Mouse (Mus musculus) limb, embryonic 12.5 days (tissue): ENCODE measurements around the gene Mmp11. TPM values are rescaled to one million over a fixed set of nuclear protein-coding genes. Genes with fewer than 3 reads are reported as not detected.

ENCODE experiments used
- ATAC-seq: fragments of 200-750 bp; cut with Nextera tagmentation; 2 replicates; pipeline ENCODE4 v1.8.0; 2017; ENCODE audit warnings: low read depth, moderate TSS enrichment; ENCODE audit not compliant: insufficient number of reproducible peaks, insufficient read depth, low FRiP score, low TSS enrichment
- H3K27ac ChIP-seq: fragments of 300-500 bp; sonication (generic); 2 replicates; pipeline ENCODE4 v1.5.1; 2016; ENCODE audit warnings: mild to moderate bottlenecking, moderate library complexity
- H3K27me3 ChIP-seq: fragments of 300-500 bp; sonication (generic); 2 replicates; pipeline ENCODE4 v1.6.1; 2016; ENCODE audit warnings: mild to moderate bottlenecking, moderate library complexity
- H3K36me3 ChIP-seq: fragments of 300-500 bp; sonication (generic); 2 replicates; pipeline ENCODE4 v1.6.1; 2016; ENCODE audit warnings: mild to moderate bottlenecking, moderate library complexity
- H3K4me1 ChIP-seq: fragments of 300-500 bp; sonication (generic); replicated peaks from 2 replicates; pipeline ENCODE4 v1.6.1; 2016
- H3K4me2 ChIP-seq: fragments of 300-500 bp; sonication (generic); 2 replicates; pipeline ENCODE4 v1.6.1; 2016; ENCODE audit warnings: mild to moderate bottlenecking, moderate library complexity
- H3K4me3 ChIP-seq: fragments of 300-500 bp; sonication (generic); replicated peaks from 2 replicates; pipeline ENCODE4 v1.5.1; 2016; ENCODE audit warnings: mild to moderate bottlenecking
- H3K9ac ChIP-seq: fragments of 300-500 bp; sonication (generic); replicated peaks from 2 replicates; pipeline ENCODE4 v1.6.1; 2016; ENCODE audit warnings: mild to moderate bottlenecking, moderate library complexity
- H3K9me3 ChIP-seq: fragments of 300-500 bp; sonication (generic); 2 replicates; pipeline ENCODE4 v1.6.1; 2016; ENCODE audit warnings: mild to moderate bottlenecking, moderate library complexity
- WGBS: fragments of 180-500 bp; shearing (Covaris S2); methylation state at CpG from one replicate; pipeline ENCODE4 v1.1.7; 2016; 5-methylcytosine and 5-hydroxymethylcytosine counted together
- polyA plus RNA-seq: library from polyadenylated mRNA; unstranded; fragments of >200 nt; fragmentation: Nextera tagmentation; extraction: Ambion mirVana; gene quantifications from 2 replicates; pipeline ENCODE4 v1.2.1, GENCODE M21; 2016

The Mmp11 gene
- polyA plus RNA-seq, 1 experiment from 2014 or later, result 96.8 TPM

DNA sequence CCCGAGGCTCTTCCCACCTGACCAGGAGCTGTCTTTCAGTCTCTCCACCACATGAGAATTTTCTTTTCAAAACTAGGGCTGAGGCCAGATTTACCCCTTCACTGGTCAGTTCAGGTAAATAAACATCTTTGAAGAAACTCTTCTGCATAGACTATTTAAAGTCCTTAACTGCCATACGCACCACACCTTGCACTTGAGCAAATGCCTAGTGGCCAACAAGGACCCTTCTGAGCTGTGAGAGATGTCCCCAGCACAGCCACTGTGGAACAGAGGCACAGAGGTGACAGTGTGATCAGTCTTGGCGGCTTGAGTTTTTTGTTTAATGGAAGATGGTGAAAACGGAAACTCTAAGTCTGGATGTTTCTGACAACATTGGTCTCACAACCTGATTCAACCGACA, 17.3 kb downstream of the Mmp11 start:
- WGBS, result 95% methylated on average over 5 of the region's 5 CpGs

DNA sequence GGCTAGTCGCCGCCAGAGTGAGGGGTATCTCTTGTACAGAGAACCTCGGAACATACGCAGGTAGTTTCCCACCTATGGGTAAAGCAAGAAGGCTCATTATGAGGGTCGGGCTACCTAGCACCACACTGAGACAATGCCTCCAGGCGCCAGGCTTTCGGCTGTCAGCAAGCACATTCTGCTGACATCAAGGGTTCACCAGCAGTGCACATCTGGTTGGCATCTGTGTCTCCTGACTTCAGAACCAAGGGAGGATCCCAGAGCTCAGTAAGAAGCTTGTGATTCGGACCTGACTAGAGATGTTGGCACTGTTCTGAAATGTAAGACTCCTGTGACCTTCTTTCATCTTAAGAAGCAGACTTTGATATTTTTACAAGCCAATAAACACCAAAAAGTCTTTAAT, 19.5 kb downstream of the Mmp11 start:
- Histone ChIP-seq H3K36me3 (peaks cover 63% of the 10 kb centered on the region), H3K27me3 (no peaks in the 10 kb centered on the region), H3K9ac (no peak overlapping the region), H3K4me1 (peaks cover 36% of the 10 kb centered on the region), H3K27ac (no peak overlapping the region), H3K4me3 (no peak overlapping the region), H3K4me2 (no peak overlapping the region), H3K9me3 (no peaks in the 10 kb centered on the region)
- 34% methylated on average over 8 of the region's 8 CpGs for WGBS
- no peak for ATAC-seq

More for the DNA sequence above, 17.3 kb downstream of the Mmp11 start:
- Histone ChIP-seq H3K9ac (no peak overlapping the region), H3K4me1 (peaks cover 51% of the 10 kb centered on the region), H3K36me3 (peaks cover 62% of the 10 kb centered on the region), H3K4me3 (no peak overlapping the region), H3K9me3 (no peaks in the 10 kb centered on the region), H3K27me3 (no peaks in the 10 kb centered on the region), H3K27ac (no peak overlapping the region), H3K4me2 (no peak overlapping the region)
- ATAC-seq, result no peak

DNA sequence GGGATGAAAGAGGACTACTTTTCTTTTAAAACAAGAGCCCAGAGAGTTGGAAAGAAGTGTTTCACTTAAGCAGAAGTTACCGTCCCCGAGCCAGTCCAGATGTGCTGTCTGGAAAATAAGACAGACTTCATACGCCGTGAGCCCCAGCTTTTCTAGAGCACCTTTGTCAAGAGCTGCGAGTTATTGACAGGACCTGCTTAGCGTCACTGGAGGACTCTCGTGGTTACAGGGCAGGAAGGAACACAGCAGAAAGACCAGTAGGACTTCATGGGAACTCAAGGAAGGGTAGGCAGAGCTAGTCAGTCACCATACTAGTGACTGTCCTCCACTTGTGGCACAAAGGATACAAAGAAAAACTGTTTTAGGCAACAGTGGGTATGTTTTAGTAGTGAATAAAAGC, 20.7 kb downstream of the Mmp11 start:
- peaks cover 75% of the 10 kb centered on the region for H3K36me3 ChIP-seq
- 75% methylated on average over 7 of the region's 7 CpGs for WGBS

DNA sequence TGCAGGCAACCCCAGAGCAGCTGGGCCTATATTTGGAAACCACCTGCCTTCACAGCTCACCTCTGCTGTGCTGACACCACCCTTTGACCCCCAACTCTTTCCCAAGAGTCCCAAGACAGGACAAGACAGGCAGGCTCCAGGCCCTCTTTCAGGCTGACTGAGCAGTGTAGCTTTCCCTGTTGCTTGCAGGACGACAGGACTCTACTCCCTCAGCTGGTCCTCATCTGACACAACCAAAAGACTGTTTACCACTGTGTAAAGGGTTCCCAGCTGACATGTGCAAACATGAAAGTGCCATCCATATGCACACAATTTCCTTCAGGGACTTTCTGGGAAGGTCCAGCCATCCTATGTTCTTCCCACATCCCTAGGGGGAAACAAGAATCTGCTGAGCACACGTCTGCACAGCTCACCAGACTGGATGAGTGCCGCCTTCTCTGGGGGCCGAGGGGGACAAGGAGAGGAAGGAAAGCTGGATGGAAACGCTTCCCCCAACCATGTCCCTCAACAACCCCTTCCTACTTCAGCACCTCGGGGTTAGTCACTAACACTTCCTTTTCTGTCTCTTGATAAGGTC, 23.2 kb downstream of the Mmp11 start:
- Histone ChIP-seq H3K4me2 (no peak overlapping the region), H3K27ac (no peak overlapping the region), H3K4me3 (no peak overlapping the region), H3K9me3 (no peaks in the 10 kb centered on the region), H3K4me1 (peaks cover 13% of the 10 kb centered on the region), H3K36me3 (peaks cover 82% of the 10 kb centered on the region), H3K9ac (no peak overlapping the region), H3K27me3 (no peaks in the 10 kb centered on the region)
- 71% methylated on average over 6 of the region's 6 CpGs for WGBS
- no peak for ATAC-seq

More for the DNA sequence above, 20.7 kb downstream of the Mmp11 start:
- no peak overlapping the region for H3K4me2 ChIP-seq
- H3K27me3 ChIP-seq, result no peaks in the 10 kb centered on the region
- peaks cover 35% of the 10 kb centered on the region for H3K4me1 ChIP-seq
- H3K4me3 ChIP-seq, result no peak overlapping the region
- H3K27ac ChIP-seq, result no peak overlapping the region
- no peak for ATAC-seq
- H3K9ac ChIP-seq, result no peak overlapping the region
- no peaks in the 10 kb centered on the region for H3K9me3 ChIP-seq

DNA sequence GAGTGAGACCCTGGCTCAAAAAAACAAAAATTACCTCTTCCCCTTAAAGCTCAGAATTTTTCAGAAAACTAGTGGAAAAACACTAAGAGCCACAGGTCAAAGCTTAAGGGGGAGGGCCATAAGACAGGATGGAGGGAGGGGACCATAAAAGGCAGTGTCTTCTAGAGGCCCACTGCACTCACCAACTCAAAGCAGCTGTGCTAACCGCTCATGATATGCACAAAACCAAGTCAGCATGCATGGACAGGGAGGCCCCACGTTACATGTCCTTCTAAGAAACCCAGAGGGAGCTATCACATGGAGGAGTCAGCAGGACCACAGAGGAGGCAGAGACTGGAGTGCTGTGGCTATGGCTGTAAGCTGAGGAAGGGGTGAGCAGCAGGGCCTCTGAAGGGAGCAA, 25.6 kb downstream of the Mmp11 start:
- WGBS, result 90% methylated on average over 2 of the region's 2 CpGs
- no peak overlapping the region for H3K27ac ChIP-seq

DNA sequence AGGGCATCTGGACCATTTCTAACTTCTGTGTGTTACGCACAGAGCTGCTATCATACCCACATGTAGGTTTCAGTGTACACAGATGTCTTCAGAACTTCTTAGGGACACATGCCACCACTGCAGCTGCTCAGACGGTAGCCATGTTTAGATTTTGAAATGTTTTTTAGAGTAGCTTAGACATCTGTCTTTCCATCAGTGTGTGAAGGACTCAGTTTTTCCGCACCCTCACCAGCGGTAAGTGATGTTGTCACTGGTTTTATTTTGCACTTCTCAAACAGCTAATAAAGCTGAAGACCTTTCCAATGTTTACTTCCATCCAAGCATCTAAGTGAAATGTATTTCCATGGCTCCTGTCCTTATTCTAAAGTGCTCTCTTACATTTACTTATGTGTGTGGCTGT, 29.4 kb downstream of the Mmp11 start:
- no peaks in the 10 kb centered on the region for H3K9me3 ChIP-seq
- H3K9ac ChIP-seq, result no peak overlapping the region
- peaks cover 95% of the 10 kb centered on the region for H3K36me3 ChIP-seq
- ATAC-seq, result no peak
- no peaks in the 10 kb centered on the region for H3K27me3 ChIP-seq
- 91% methylated on average over 4 of the region's 4 CpGs for WGBS
- no peak overlapping the region for H3K4me2 ChIP-seq
- H3K4me3 ChIP-seq, result no peak overlapping the region
- H3K27ac ChIP-seq, result no peak overlapping the region
- no peaks in the 10 kb centered on the region for H3K4me1 ChIP-seq

More for the DNA sequence above, 25.6 kb downstream of the Mmp11 start:
- ATAC-seq, result no peak
- Histone ChIP-seq H3K27me3 (no peaks in the 10 kb centered on the region), H3K36me3 (peaks cover 88% of the 10 kb centered on the region), H3K9ac (no peak overlapping the region), H3K4me2 (no peak overlapping the region), H3K4me3 (no peak overlapping the region), H3K9me3 (no peaks in the 10 kb centered on the region), H3K4me1 (no peaks in the 10 kb centered on the region)

DNA sequence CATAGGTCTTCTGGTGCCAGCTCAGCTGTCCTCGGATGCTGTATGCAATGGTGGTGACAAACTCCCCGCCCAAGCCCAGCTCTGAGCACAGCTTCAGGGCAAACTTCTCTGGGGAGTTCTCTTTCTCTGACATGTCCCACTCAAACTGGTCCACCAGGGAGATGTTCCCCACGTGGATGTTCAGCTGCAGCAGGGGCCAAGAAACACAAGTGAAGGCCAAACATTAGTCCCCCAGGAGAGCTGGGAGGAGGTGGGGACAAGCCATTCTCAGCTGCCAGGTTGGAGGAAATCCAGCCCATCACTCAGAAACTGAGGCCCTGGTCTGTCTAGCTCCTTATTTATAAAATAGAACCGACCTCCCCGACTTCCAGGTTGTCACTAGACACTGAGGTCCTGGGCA, 31.9 kb downstream of the Mmp11 start:
- H3K9ac ChIP-seq, result no peak overlapping the region
- peaks cover 96% of the 10 kb centered on the region for H3K36me3 ChIP-seq
- 91% methylated on average over 5 of the region's 5 CpGs for WGBS
- no peak overlapping the region for H3K27ac ChIP-seq
- H3K4me3 ChIP-seq, result no peak overlapping the region
- no peaks in the 10 kb centered on the region for H3K4me1 ChIP-seq
- no peak for ATAC-seq
- no peaks in the 10 kb centered on the region for H3K27me3 ChIP-seq
- H3K4me2 ChIP-seq, result no peak overlapping the region
- no peaks in the 10 kb centered on the region for H3K9me3 ChIP-seq

DNA sequence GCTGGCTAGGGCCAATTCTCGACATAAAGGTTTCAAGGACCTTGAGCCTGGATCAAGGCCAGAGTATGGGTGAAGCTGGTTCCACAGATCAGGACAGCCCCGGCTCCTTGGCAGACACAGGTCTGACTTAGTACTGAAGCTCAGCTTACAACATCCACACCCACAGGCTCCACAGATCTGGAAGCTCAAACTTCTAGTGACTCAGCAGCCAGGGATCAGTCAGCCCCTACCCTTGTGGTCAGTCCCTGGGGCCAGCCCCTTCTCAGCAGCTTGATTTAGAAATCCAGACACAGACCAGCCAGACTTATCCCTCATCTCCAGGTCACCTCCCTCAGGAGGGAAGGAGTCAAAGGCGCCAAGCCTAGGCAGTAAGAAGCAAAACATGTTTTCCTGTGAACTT, 37.5 kb downstream of the Mmp11 start:
- H3K4me3 ChIP-seq, result no peak overlapping the region
- no peak overlapping the region for H3K9ac ChIP-seq
- WGBS, result 86% methylated on average over 3 of the region's 3 CpGs
- no peak overlapping the region for H3K4me2 ChIP-seq
- H3K36me3 ChIP-seq, result peaks cover 97% of the 10 kb centered on the region
- peaks cover 5% of the 10 kb centered on the region for H3K4me1 ChIP-seq
- H3K27ac ChIP-seq, result no peak overlapping the region
- no peak for ATAC-seq
- no peaks in the 10 kb centered on the region for H3K9me3 ChIP-seq
- no peaks in the 10 kb centered on the region for H3K27me3 ChIP-seq

DNA sequence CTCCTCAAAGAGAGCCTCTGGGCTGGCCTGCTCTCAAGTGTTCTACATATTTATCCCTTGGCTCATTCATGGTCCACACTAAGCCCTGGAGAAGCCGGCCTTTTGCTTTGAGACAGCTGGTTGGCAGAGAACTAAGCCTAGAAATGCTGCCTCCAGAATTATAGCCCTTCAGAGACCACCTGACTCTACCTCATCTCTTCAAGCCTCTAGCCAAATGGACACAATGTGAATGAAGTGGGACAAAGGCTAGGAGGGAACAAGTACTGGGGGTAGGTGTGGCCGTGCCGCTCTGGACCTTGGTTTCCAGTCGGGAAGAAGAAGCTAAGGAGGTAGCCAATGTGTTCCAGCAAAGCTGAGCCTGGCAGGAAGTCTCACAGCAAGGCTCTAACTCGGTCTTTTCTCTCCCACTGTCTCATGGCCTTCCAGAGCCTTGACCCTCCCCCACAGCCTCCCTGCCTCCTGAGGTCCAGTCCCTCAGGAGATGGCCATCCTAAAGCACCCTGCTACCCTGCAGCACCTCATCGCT, 38.2 kb downstream of the Mmp11 start:
- H3K9me3 ChIP-seq, result no peaks in the 10 kb centered on the region
- peaks cover 93% of the 10 kb centered on the region for H3K36me3 ChIP-seq
- WGBS, result 76% methylated on average over 6 of the region's 6 CpGs
- peaks cover 11% of the 10 kb centered on the region for H3K4me1 ChIP-seq
- H3K27me3 ChIP-seq, result no peaks in the 10 kb centered on the region
- H3K4me3 ChIP-seq, result no peak overlapping the region
- no peak overlapping the region for H3K4me2 ChIP-seq
- ATAC-seq, result no peak
- no peak overlapping the region for H3K9ac ChIP-seq
- no peak overlapping the region for H3K27ac ChIP-seq

DNA sequence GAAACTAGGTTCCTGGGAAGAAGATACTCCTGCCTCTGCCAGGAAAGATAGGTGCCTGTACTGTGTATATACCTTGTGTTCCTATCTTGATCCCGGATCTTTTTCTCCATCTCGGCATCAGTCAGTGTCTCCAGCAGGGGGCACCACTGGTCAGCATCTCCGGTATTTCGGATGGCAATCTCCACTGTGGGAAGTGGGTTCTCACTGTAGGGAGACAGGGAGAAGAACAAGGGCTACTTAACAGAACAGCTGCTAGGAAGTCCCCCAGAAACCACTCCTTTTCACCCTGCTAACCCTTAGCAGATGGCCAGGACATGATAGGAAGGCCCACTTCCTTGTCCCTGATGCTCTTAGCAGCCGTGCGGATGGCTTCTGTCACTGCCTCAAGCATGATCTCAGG, 38.9 kb downstream of the Mmp11 start:
- WGBS, result 45% methylated on average over 6 of the region's 6 CpGs
- H3K9me3 ChIP-seq, result no peaks in the 10 kb centered on the region
- H3K4me3 ChIP-seq, result no peak overlapping the region
- H3K27ac ChIP-seq, result no peak overlapping the region
- no peak overlapping the region for H3K4me2 ChIP-seq
- no peaks in the 10 kb centered on the region for H3K27me3 ChIP-seq
- no peak for ATAC-seq
- peaks cover 11% of the 10 kb centered on the region for H3K4me1 ChIP-seq
- H3K36me3 ChIP-seq, result peaks cover 86% of the 10 kb centered on the region
- H3K9ac ChIP-seq, result no peak overlapping the region

DNA sequence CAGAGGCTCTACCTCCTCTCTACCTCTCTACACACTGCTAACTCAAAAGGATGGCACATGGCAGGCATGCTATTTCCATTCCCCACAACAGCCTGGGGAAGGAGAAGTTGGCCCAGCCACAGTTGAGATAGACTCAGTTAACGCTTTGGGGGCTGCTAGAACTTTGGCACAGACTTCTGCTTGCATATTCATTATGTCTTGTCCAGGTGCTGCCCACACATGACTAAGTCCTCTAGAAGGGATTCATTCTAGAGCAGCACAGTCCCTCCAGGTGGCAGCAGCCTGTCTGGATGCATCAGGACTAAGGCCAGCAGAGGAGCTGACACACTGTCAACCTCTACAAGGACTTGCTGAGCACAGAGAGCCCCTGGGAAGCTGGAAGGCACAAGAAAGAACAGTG, 40.1 kb downstream of the Mmp11 start:
- peaks cover 11% of the 10 kb centered on the region for H3K4me1 ChIP-seq
- no peak for ATAC-seq
- H3K4me3 ChIP-seq, result no peak overlapping the region
- WGBS, result 97% methylated on average over 1 of the region's 1 CpGs
- H3K9ac ChIP-seq, result no peak overlapping the region
- no peaks in the 10 kb centered on the region for H3K9me3 ChIP-seq
- H3K27me3 ChIP-seq, result no peaks in the 10 kb centered on the region
- no peak overlapping the region for H3K27ac ChIP-seq
- H3K4me2 ChIP-seq, result no peak overlapping the region
- peaks cover 74% of the 10 kb centered on the region for H3K36me3 ChIP-seq

DNA sequence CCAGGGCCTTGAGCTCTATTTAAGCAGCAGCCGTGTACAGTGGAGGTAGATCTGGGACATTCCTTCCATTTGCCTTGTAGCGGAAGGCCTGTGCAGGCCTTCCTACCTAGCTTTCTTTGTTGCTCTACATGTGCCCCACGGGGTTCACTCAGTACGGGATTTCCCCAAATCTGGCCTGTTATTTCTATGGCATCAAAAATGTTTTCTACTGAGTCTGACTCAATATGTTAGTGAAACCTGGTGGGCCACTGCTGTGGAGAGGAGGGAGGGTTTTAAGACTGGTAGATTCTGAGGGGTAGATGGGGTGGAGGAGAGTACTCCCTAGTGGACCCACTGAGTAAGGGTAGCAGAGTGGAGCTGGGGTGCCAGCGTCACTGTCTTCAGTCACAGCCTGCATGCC, 40.6 kb downstream of the Mmp11 start:
- ATAC-seq, result no peak
- Histone ChIP-seq H3K27ac (no peak overlapping the region), H3K27me3 (no peaks in the 10 kb centered on the region), H3K9me3 (no peaks in the 10 kb centered on the region), H3K4me2 (no peak overlapping the region), H3K36me3 (peaks cover 69% of the 10 kb centered on the region), H3K4me3 (no peak overlapping the region), H3K9ac (no peak overlapping the region), H3K4me1 (peaks cover 11% of the 10 kb centered on the region)
- WGBS, result 95% methylated on average over 5 of the region's 5 CpGs
